Mouse (Mus musculus) naive thymus-derived CD4-positive, alpha-beta T cell, adult 5 months (primary cell): ENCODE measurements around the gene Mmp10. TPM values are rescaled to one million over a fixed set of nuclear protein-coding genes. Genes with fewer than 3 reads are reported as not detected.

Experiments
- polyA plus RNA-seq: library from polyadenylated mRNA; unstranded; fragments of 100-300 nt; shearing (Covaris generic); gene quantifications from one replicate; pipeline ENCODE4 v1.2.1, GENCODE M21; 2017

The Mmp10 gene
- polyA plus RNA-seq, result not detected

DNA sequence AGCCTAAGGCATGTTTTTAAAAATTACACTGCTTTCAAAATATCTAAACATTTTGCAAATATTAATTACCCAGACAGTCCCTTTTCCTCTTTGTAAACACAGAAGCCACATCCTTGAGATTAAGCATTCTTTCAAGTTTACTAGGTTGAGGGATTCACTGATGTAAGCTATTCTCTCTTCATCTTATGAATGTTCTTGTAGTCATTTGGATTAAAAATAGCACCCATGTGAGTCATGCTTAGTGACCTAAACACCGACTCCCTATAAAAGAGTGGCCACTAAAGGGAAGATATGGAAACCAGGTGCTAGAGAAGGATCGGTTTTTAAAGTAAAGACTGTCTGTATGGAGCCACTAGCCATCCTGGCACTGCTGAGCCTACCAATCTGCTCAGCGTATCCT, at the start of gene Mmp10:
Gene Mmp10, plus strand, starts transcription at position 302 of the 400 bp plus-strand sequence.

DNA sequence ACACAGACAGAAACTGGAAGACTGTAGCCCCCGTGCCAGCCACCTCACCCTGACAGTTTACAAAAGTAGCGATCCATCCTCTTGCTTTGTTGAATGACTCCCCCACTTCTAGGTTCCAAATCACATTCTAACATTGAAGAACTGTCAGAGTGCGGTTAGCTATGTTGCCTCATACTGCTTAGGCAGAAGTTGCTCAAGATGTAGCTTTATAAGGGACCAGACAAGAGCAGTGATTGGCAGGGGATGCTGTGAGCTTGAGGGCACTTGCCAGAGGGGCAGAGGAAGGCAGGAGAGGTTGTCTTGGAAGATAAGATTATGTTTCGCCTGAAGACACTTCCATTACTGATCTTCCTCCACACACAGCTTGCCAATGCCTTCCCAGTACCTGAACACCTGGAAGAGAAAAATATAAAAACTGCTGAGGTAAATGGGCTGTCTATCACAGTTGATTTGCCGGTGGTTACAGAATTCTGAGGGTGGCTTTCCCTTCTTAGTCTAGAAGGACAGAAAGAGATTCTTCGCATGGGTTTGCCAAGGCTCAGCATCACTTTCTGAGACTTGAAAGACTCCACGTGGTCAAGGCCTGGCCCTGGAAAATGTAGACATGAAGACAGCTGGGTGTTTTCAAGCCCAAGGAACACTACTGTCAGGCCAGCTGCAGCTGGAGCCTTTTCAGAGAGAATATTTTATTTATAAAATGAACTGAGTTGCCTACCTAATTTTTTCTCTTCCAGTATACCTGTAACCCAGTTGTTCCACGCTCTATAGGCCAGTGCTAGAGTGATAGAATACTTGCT, 56.3 kb downstream of the Mmp10 start, which contains the start of gene Mmp8:
Gene Mmp8, plus strand, starts transcription at position 236 of the 797 bp plus-strand sequence.

Other genes with a start within 250 kb of the Mmp10 start
- not detected for gene Mmp13, start 229.8 kb upstream of the Mmp10 start, polyA plus RNA-seq
- gene Mmp12, start 158.0 kb upstream of the Mmp10 start, polyA plus RNA-seq, result not detected
- not detected for gene Mmp1b, start 114.3 kb upstream of the Mmp10 start, polyA plus RNA-seq
- gene Mmp3, start 56.5 kb upstream of the Mmp10 start, polyA plus RNA-seq, result not detected
- gene Mmp8, start 56.1 kb downstream of the Mmp10 start, polyA plus RNA-seq, result 0.14 TPM
- gene Mmp27, start 69.0 kb downstream of the Mmp10 start, polyA plus RNA-seq, result not detected
- not detected for gene Mmp20, start 125.9 kb downstream of the Mmp10 start, polyA plus RNA-seq
- gene Mmp7, start 189.7 kb downstream of the Mmp10 start, polyA plus RNA-seq, result not detected